Mouse (Mus musculus): ENCODE data around the gene Lrrk1. TPM values are rescaled to one million over a fixed set of nuclear protein-coding genes. Genes with fewer than 3 reads are reported as not detected.
A peak's percentile ranks its signal among the peaks of the same experiment; 100 is the strongest.

The Lrrk1 gene
- total RNA-seq, 1 experiment from 2014 or later, result 18.5 TPM

DNA sequence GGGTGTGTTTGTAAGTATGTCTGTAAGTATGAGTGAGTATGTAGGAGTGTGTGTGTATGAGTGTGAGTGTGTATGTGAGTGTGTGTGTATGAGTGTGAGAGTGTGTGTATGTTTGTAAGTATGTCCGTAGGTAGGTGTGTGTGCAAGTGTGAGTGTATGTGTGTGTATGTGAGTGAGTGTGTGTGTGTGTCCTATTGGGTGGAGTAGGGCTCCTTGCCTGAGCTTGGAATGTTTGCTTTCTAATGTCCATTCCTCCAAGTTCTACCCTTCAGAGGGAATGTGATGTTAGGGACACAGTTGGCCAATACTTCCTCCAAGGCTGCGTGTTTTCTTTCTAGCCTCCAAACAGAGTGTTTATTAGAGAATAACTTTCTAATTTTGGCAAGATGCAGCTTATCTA is 51.2 kb downstream of the Lrrk1 start:
- DNase-seq, result no peak

DNA sequence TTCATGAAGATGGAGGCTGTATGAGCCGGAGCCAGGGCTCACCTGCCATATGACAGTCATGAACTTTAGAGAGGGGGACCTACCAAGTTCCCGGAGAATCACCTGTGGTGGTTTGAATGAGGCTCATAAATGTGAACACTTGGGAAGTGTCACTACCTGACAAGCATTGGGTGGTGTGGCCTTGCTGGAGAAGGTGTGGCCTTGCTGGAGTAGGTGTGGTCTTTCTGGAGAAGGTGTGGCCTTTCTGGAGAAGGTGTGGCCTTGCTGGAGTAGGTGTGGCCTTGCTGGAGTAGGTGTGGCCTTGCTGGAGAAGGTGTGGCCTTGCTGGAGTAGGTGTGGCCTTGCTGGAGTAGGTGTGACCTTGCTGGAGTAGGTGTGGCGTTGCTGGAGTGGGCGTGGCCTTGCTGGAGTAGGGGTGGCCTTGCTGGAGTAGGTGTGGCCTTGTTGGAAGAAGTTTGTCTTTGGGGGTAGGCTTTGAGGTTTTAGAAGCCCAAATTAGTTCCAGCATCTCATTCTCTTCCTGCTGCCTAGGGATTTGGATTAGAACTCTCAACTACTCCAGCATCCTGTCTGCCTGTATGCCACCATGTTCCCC is 54.1 kb downstream of the Lrrk1 start:
- DNase-seq, result no peak

DNA sequence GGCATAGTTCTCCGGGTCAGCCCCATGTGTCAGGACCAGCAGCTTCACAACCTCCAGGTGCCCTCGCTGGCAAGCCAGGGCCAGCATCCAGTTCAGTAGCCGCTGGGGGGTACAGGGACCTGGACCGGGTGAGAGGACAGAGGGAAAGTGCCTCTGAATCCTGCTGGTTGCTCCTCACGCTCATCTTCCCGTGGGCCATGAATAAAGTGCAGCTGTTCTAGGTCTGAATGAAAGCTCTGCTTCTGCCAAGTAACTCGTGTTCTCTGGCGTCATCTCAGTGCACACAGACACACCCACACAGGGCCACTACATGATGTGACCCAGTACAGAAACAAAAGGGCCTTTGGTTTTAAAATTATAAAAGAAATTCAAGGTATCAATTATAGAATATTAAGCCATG is 55.8 kb downstream of the Lrrk1 start:
- no peak for DNase-seq

DNA sequence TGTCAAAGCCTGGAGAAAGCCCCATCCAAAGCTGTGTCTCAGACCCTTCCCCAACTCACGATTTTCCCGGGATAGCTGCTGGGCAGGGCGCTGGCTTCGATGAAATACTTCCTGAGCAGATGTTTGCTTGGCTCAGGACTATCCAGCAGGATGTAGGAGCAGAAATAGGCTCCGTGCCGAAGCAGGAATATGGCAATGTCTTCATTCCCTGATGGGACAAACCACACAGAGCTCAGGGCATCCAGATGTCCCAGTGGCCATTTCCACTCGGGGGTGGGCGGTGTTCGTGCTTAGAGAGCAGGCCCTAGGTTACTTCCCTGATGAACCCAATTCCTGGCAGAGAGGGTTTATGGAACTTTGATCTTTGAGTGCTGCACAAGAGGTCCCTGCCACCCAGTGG is 57.5 kb downstream of the Lrrk1 start:
- no peak for DNase-seq

DNA sequence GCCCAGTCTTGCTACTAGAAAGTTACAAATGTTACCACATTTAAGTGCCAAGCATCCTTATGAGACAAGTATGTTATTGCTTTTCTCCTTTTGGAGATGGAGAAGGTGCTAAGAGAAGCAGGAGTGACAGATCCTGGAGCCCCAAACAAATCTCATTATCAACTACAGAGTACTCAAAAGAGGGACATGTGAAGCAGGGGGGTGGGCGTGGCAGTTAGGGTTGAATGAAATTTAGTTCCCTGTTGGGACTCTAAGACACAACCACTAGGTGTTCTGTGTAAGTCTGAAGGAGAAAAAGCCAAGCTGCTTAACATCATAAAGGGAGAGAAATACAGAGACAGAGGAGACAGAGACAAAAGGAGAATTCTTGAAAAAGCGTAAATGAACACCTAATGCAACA is 60.6 kb downstream of the Lrrk1 start:
- DNase-seq, result no peak

DNA sequence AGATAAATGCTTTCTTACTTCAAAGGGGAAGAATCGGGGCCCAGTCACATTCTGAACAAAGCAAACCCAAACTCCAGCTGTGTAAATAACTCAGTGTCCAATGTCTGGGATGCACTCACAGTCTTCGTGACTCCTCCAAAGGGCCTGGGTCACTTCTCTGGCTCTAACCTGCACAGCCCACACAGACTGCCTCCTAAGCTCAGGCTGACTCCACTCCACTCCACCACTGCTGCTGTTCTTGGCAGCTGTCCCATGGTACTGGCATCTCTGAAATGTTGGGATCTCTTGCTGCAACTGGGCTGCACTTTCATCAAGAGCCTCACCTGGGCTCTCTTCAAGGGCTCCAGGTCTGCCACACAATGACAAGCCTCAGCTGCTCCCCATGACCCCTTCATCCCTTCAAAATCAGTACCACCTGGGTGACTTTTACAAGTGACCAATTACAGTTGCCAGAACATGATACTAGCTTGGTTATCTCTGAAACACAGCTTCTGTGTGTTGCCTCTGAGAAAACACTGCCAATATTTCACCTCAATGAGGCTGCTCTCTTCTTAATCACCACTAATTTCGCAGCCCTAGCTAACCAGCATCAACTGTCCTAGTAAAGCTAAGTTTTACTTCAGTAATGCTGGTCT is 62.6 kb downstream of the Lrrk1 start:
- DNase-seq, result no peak

DNA sequence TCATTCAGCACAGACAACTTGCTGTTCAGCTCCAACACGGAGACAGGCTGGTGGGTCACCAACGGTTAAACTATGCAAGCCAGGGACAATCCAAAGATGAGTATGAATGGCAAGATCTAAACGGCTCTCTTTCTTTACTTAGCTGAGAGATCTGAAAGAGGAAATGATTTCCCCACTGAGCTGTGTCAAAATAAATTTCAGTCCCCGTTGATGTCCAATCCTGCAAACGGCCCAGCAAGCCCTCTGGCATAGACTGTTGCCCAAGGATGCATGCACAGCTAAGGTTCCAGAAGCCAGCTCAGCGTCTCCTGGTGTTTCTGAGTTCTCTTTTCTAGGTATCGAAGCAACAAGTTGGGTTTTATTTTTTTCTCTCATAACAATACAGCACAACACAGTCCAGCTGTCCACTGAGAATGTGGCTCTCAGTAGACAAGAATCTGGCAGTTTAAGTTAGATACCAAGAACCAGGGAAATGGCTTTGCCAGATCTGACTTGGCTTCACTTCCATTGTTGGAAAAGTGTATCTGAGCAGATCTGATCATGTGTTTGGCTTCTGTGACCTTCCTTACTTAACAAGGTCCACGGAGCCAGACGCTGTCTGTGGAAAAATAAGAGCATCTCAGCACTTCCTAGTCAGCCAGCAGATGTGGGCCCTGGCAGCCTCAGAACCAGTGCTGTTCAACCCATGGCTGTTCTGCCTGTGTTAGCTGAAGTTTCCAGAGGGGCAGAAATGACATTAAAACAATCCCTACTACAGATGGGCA is 64.7 kb downstream of the Lrrk1 start:
- DNase-seq, result no peak

DNA sequence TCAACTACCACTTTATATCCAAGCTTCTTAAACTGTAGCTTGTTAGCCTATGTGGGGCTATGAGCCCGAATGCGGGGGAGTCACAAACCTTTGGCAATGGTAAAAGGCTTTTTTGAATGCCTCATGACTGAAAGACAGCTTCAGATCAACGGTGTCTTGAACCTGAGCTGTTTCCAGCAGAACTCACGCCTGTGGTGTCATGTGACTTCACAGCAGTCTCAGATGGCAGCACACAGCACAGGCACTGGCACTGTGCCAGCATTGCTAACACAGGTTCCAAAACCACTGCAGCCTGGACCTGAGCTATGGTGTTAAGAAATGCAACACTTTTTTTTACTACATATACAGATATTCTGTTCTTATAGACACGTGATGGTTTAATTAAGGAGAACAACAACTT is 67.2 kb downstream of the Lrrk1 start:
- DNase-seq, result peak; percentile 50

DNA sequence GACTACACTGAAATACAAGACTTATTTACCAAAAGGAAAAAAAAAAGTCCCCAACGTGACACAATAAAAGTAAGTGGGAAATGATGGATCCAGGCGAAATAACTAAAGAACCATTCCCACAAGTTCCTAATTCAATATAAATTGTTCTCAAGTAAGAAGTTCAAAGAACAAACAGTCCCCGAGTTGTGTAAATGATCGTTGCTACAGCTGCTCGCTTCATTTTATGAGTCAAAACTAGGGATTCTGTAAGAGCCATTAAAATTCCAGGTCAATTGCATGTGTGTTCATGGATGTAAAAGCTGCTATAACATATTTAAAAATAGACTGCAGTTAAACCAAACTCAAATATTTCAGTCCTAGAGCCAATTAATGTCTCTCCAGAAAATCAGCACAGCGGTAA is 70.0 kb downstream of the Lrrk1 start:
- DNase-seq, result no peak

DNA sequence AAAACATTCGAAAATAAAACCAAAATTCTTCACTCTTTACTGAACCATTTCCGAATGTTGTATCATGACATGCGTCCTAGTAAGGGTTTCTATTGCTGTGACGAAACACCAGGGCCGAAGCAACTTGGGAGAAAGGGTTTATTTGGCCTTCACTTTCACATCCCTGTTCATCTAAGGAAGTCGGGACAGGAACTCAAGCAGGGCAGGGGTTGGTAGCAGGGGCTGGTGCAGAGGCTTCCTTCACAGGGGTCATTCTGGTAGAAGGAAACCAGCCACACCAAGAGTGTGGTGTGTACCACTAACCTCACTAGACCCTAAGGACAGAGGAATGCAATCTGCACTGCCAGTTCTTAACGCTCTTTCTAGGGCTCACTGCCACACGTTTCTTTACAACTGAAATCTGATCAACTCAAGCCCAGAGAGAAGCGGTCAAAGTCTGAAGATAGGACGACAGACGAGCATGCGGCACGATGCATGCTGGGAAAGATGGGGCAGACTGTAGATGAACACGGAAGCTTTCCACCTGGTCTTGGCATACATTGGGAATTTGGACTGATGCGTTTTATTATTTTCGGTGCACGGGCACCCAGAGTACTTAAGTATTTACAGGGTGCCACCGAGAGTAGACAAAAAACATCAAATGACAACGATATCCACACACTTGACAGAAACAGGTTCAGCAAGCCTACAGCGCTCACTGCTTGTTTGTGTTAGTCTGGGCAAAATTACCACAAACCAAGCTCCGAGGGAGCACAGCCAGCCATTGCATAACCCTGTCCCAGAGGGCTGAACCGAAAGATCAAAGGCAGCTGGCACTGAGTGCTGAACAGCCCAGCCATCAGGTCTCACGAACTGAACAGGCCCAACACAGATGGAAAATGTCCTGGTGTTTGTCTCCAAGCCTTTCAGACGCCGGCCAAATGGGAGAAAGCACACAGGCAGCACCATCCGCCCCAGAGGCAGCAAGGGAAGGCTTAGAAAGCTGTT is 77.2 kb downstream of the Lrrk1 start:
- DNase-seq, result peak; percentile 59

DNA sequence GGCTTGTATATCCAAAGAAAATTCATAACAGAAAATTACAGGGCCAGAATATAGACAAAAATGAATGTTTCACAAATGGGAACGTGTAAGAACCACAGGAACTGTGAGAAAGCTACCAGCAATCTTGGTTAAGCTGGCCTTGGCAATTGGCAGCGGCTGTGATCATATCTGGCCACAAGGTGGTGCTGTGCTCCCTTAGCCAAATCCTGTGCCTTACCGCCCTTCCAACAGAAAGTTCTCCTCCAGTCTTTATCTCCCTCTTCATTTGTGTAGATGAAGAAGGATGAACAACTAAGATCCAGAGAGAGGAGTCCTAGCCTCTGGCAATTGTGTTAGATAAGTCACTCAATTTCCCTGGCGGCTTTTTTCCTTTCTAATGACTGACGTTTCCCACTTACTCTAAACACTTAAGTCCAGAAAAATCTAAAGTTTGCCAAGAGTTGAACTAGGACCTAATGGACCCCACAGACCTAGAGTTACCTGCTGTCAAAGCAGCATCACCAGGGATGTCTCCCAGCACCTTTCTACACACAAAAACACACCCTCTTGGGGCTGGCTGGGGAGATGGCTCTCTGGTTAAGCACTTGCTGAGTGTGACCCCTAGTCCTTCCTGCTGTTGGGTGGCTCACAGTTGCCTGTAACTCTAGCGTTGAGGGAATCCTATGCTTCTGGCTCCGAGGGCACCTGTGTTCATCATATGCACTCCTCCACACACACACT is 78.0 kb downstream of the Lrrk1 start:
- peak; percentile 62 for DNase-seq

DNA sequence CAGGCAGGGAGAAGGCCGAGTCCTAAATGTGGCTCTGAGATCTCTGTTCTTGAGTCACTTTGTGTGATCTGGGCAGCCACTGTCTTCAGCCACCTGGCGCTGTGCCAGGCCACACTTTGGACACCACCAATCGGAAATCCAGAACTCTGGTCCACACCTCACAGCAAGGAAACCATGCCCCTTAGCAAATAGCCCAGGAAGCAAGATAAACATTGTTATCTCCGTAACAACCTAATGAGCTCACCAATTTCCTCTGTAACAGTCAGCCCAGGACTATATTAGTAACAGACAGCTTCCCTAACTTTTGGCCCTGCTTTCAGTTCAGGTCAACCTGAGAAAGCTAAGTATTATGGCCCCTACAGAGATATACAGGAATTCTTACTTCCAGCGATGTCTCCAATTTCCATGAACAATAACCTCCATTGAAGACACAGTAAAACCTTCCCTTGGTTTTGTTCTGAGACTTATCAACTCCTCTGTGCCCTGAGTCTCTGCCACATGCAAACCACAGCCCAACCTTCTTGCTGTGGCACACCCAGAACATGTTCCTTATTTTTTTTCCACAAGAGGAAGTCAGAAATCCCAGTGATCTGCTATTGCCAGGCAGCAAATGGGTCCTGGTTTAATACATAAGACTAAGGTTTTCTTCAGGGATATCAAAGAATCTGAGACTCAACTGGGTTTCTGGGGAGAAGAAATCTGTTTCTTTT is 78.8 kb downstream of the Lrrk1 start:
- DNase-seq, result peak; percentile 48

DNA sequence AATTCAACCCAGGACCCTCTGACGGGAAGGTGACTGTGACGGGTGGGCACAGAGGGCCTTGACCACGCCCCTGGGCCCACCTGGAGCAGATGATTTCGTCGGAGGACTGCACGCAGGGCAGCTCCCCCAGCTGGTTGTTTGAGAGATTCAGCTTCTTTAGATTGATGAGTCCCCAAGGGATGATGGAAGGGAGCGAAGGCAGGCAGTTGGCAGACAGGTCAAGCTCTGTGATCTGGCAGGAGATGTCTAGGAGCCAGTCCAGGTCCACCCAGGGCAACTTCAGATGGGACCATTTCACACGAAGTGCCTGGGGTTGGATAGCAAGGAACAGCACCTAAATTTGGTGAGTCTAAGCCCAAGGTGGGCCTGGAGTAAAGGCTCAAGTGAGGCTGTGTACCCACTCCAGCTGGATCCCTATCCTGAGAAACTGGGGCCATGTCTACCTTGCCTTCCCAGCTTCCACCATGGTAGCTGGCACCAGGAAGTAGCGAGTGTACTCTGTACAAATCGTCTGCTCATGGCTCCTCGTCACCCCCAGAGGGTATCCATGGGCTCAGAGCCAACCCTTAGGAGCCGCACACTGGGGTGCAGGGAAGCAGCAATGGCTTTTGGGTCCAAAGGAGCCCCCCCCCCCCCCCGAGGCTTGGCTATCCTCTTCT is 79.4 kb downstream of the Lrrk1 start:
- no peak for DNase-seq

DNA sequence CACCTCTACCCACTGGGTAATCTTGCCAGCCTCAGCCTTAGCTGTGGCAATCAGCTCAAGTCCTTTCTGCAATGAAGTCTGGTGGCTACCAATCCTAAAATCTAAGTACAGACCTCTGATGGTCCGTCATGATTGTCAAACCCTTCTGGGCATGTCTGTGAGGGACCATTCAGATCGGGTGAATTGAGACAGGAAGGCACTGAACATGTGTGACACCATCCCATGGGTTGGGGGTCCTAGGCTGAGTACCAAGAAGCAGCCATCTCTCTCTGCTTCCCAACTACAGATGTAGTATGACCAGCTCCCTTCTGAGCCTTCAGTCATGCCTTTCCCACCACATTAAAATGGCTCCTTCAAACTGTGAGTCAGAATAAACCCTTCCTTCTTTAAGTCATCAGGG is 80.4 kb downstream of the Lrrk1 start:
- no peak for DNase-seq

DNA sequence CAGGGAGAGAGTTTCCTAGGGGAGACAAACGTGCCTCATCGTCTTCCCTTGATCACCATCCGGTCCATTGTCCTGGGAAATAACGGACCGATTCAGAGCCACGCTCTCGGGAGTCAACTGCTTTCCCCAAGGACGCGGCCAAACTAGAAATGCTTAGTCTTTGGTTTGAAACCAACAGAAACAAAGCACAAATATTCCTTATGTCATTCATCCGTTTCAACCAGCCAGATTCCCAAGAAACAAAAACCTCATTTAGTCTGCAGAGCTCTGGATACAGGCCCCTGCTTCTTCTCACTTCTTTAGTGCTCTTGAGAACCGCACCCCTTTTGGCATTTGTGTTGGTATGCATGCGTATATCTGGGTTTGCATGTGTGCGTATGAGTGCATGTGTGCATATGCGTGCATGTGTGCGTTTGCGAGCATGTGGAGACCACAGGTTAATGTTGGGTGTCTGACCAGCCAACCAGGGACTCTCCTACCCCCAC is 82.4 kb downstream of the Lrrk1 start:
- DNase-seq, result no peak

DNA sequence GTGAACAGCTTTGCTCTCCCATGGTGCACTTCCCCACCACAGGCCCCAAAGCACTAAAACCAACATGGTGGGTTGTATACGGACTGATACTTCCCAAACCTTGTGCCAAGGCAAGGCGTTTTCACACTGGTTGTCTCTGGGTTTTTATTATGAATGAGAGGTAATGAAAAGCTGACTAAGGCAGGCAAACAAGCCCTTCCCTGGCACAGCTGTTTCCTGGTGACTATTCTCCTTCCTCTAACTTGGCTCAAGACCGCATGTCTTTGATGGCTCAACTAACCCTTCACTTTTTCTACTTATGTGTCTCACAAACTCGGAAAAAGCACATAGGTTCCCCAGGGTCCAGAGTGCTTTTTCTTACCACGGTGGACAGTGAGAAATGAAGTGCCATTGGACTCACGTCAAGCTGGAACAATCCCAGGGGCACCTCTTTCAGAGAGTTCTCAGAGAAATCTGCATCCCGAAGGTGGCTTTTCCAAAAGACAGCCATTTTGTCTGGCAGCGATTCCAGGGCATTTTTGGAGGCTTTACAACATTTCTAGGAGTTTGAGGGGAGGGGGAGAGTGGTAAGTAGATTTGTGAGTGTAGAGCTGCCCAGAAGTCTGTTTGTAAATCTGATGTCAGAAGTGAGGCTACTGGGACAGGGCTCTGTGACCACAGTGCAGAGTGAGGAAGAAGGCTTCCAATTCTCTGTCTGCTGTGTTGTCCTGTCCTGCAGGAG is 83.0 kb downstream of the Lrrk1 start:
- no peak for DNase-seq

DNA sequence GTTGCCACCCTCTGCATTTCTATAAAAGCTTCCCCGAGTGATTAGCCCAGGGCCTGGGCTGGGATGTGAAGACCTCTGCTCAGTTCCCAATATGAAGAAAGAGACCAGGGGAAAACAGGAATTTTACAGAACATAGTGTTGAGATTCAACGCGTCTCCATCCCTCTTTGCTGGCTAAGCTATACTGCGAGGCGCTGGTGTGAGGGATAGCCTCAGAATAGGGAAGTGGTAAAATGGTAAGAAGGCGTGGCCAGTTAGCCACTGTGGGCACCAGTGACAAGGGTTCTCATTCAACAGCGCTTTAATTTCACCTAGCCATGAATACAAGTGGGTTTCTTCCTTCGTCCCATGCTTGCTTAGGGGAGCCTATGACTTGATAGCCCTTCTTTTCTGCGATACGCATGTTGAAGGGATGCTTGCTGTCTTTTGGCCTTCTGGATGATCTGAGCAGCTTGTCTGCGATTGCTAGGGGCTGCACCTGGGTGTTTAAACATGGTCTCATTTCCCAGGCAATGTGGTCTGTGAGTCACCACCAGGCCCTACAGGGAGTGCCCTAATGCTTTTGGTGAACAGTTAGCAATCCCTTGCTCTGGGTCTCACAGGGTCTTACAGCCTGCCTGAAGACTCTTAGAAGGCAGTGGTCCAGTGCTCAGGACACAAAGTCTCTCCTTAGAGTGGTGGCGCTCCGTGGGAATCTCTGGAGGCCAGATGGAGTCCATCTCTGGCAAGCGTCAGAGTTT is 84.1 kb downstream of the Lrrk1 start:
- DNase-seq, result no peak

DNA sequence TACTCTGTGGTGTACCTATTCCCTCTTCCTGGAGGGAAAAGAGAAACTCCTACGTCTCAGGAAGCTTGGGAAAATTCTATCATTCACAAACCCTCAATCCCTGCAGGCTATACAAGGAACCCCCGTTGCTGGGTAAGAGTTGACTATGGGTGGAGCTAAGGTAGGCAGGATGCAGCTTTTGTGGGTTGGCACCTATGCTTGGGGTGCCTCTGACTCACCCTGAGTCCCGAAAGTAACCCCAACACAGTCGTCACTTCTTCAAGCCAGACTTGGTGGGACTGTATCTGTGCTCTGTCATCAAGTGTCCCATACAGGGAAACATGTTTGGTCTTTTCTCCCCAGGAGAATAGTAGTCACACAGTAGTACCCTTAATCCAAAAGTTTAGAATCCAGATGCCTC is 86.7 kb downstream of the Lrrk1 start:
- DNase-seq, result no peak

DNA sequence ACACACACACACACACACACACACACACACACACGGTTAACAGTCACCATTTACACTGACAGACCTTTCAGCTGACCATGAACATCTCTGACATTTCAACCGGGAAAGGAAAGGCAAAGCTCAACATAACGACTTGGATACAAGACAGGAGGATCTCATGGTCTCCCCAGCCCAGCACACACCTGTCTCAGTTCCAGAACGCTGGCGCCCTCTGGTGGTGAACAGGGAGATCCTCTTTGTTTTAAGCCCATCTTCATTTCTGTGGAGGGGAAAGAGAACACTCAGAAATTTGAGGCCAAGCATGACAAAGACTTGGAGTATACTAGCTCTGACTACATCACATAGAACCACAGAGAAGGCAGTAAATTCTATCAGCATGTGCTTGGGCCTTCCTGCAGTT is 87.5 kb downstream of the Lrrk1 start:
- DNase-seq, result peak; percentile 85
